9 mouse cellular contexts compared by ENCODE assay signal in genomic region chr3:79203178-79203577, GRCm38 (mm10).
DNase-seq lines count a peak whose midpoint lies in the region; ATAC-seq lines count a peak whose summit lies in the region.
"Had no signal": no experiment of that assay in that cellular context is flagged by ENCODE, and none has a peak within 500 bp of the region (broad histone marks: within the 10 kb centered on the region; RNA-seq: fewer than 3 reads in every experiment).

No protein-coding gene starts in this region.

- no peak overlapping the region for H3K4me3 ChIP-seq in forebrain, embryonic 13.5 days
- no peak overlapping the region for H3K4me3 ChIP-seq in forebrain, embryonic 11.5 days (ENCODE audit: low read depth, low read length)
- no peak overlapping the region for H3K4me3 ChIP-seq in stomach, embryonic 14.5 days (ENCODE audit: low read depth, low read length)
- no peak overlapping the region for H3K4me3 ChIP-seq in midbrain, embryonic 10.5 days
- H3K4me3 ChIP-seq: midbrain, embryonic 12.5 days had no signal

- no peak overlapping the region for H3K9ac ChIP-seq in forebrain, embryonic 13.5 days
- no peak overlapping the region for H3K9ac ChIP-seq in forebrain, embryonic 11.5 days (ENCODE audit: low read length)
- no peak overlapping the region for H3K9ac ChIP-seq in stomach, embryonic 14.5 days (replicated peaks; ENCODE audit: low read depth, low read length)
- H3K9ac ChIP-seq: midbrain, embryonic 12.5 days had no signal

- intact Hi-C loops in heart, postnatal 36 days (cut with DNase I) = loop anchor here (2.0 to 5.0 kb wide), 2 partner anchors 239 to 292 kb away; no protein-coding TSS in a partner anchor
- intact Hi-C loops in left cerebral cortex, postnatal 10 days (cut with DNase I) = loop anchor here (5.0 kb wide), 1 partner anchor 294 kb away; no protein-coding TSS in a partner anchor

- WGBS in forebrain, embryonic 13.5 days = 57% methylated on average over 3 of the region's 3 CpGs
- 88% methylated on average over 3 of the region's 3 CpGs for WGBS in forebrain, embryonic 11.5 days
- 36% methylated on average over 3 of the region's 3 CpGs for WGBS in stomach, embryonic 14.5 days
- WGBS in midbrain, embryonic 10.5 days = 90% methylated on average over 3 of the region's 3 CpGs

- DNase-seq in forebrain, embryonic 11.5 days (ENCODE audit: low spot score) = no peak
- peak; percentile 18 for DNase-seq in ES-CJ7 (ENCODE audit: low read depth, low spot score)
- DNase-seq in cerebellum, postnatal 25 days = peak; percentile 47 to 65
- DNase-seq in heart, postnatal 36 days = peak; percentile 73 to 76
- peak; percentile 54 to 89 for DNase-seq in left cerebral cortex, postnatal 10 days (ENCODE audit: extremely low spot score in 1 of 2, low spot score in 2 of 2)
- DNase-seq in midbrain, embryonic 10.5 days (ENCODE audit: low spot score) = no peak

- peak; percentile 32; the same call in 1 of the 2 replicates for ATAC-seq in forebrain, embryonic 13.5 days
- ATAC-seq in forebrain, embryonic 11.5 days (replicated peaks; ENCODE audit: low FRiP score) = no peak
- 0 out of 2 replicates have a peak, but pooled peaks have one; percentile 34 for ATAC-seq in stomach, embryonic 14.5 days (ENCODE audit: insufficient number of reproducible peaks, insufficient read depth, low FRiP score, low read depth)

- no peaks in the 10 kb centered on the region for H3K9me3 ChIP-seq in forebrain, embryonic 13.5 days (replicated peaks)
- H3K9me3 ChIP-seq in forebrain, embryonic 11.5 days (ENCODE audit: control insufficient read depth, low read length) = no peaks in the 10 kb centered on the region
- no peaks in the 10 kb centered on the region for H3K9me3 ChIP-seq in stomach, embryonic 14.5 days (ENCODE audit: control insufficient read depth, low read depth, low read length)
- H3K9me3 ChIP-seq in midbrain, embryonic 10.5 days (replicated peaks) = no peaks in the 10 kb centered on the region
- H3K9me3 ChIP-seq: midbrain, embryonic 12.5 days had no signal

- H3K36me3 ChIP-seq in forebrain, embryonic 13.5 days (ENCODE audit: poor library complexity, severe bottlenecking) = no peaks in the 10 kb centered on the region
- H3K36me3 ChIP-seq in forebrain, embryonic 11.5 days (ENCODE audit: control insufficient read depth, insufficient read depth, low read length) = no peaks in the 10 kb centered on the region
- H3K36me3 ChIP-seq in stomach, embryonic 14.5 days (ENCODE audit: control insufficient read depth, insufficient read depth, low read length) = no peaks in the 10 kb centered on the region
- no peaks in the 10 kb centered on the region for H3K36me3 ChIP-seq in midbrain, embryonic 10.5 days
- H3K36me3 ChIP-seq: midbrain, embryonic 12.5 days had no signal

- H3K4me1 ChIP-seq in forebrain, embryonic 13.5 days = peaks cover 21% of the 10 kb centered on the region
- no peaks in the 10 kb centered on the region for H3K4me1 ChIP-seq in forebrain, embryonic 11.5 days (replicated peaks; ENCODE audit: control insufficient read depth, insufficient read depth, low read length)
- peaks cover 23% of the 10 kb centered on the region for H3K4me1 ChIP-seq in stomach, embryonic 14.5 days (ENCODE audit: control insufficient read depth, insufficient read depth, low read length)
- H3K4me1 ChIP-seq in midbrain, embryonic 10.5 days = peaks cover 27% of the 10 kb centered on the region

- no peak overlapping the region for H3K4me2 ChIP-seq in forebrain, embryonic 13.5 days
- H3K4me2 ChIP-seq in forebrain, embryonic 11.5 days (ENCODE audit: low read depth, low read length, severe bottlenecking) = no peak overlapping the region
- H3K4me2 ChIP-seq in stomach, embryonic 14.5 days (replicated peaks; ENCODE audit: low read depth, low read length) = no peak overlapping the region
- H3K4me2 ChIP-seq: midbrain, embryonic 12.5 days had no signal

- H3K27ac ChIP-seq in forebrain, embryonic 13.5 days = no peak overlapping the region
- no peak overlapping the region for H3K27ac ChIP-seq in forebrain, embryonic 11.5 days (ENCODE audit: low read depth, low read length)
- no peak overlapping the region for H3K27ac ChIP-seq in stomach, embryonic 14.5 days (ENCODE audit: low read length)
- H3K27ac ChIP-seq in midbrain, embryonic 10.5 days (replicated peaks) = no peak overlapping the region
- H3K27ac ChIP-seq: midbrain, embryonic 12.5 days had no signal

- no peaks in the 10 kb centered on the region for H3K27me3 ChIP-seq in forebrain, embryonic 13.5 days
- no peaks in the 10 kb centered on the region for H3K27me3 ChIP-seq in forebrain, embryonic 11.5 days (ENCODE audit: control insufficient read depth, insufficient read depth, low read length)
- no peaks in the 10 kb centered on the region for H3K27me3 ChIP-seq in stomach, embryonic 14.5 days (ENCODE audit: control insufficient read depth, insufficient read depth, low read length)
- no peaks in the 10 kb centered on the region for H3K27me3 ChIP-seq in midbrain, embryonic 10.5 days (ENCODE audit: low read depth, poor library complexity, severe bottlenecking)
- H3K27me3 ChIP-seq: midbrain, embryonic 12.5 days had no signal

Comparison
In these comparisons a context has a peak if more than half of its experiments do, and no peak if none do; other contexts are left out.
1. DNase-seq: peak in ES-CJ7 (single experiment), cerebellum, postnatal 25 days (2 of 2), heart, postnatal 36 days (2 of 2) and left cerebral cortex, postnatal 10 days (2 of 2); none in forebrain, embryonic 11.5 days (single experiment) and midbrain, embryonic 10.5 days (single experiment).